Mouse (Mus musculus) MEL (cell line): ENCODE data around the gene Abhd17a.

ENCODE experiments used
- CTCF ChIP-seq, 3 experiments: IDR thresholded peaks in 2 of 3; conservative IDR thresholded peaks in 1 of 3; 2 replicates each; pipeline ENCODE4 v1.5.1; 2011 to 2012; ENCODE audit warnings: low read length in 3 of 3, low read depth in 2 of 3, mild to moderate bottlenecking in 2 of 3, improper control_type of control experiment in 1 of 3, inconsistent platforms in 1 of 3, mixed read lengths in 1 of 3, moderate library complexity in 1 of 3; ENCODE audit not compliant: control insufficient read depth in 1 of 3, insufficient read depth in 1 of 3, poor library complexity in 1 of 3, severe bottlenecking in 1 of 3
- ELF1 ChIP-seq: IDR thresholded peaks from 2 replicates; pipeline ENCODE4 v1.6.1; 2014; ENCODE audit warnings: low read depth, mild to moderate bottlenecking, inconsistent platforms, low read length, improper control_type of control experiment, moderate library complexity
- EP300 ChIP-seq, 2 experiments: IDR thresholded peaks; 2 replicates each; pipeline ENCODE4 v1.6.1; 2011; ENCODE audit warnings: improper control_type of control experiment in 2 of 2, low read length in 2 of 2, low read depth in 1 of 2, mild to moderate bottlenecking in 1 of 2
- HCFC1 ChIP-seq: IDR thresholded peaks from 2 replicates; pipeline ENCODE4 v1.6.1; 2012; ENCODE audit warnings: low read depth, mild to moderate bottlenecking, inconsistent platforms, low read length, improper control_type of control experiment, moderate library complexity
- KAT2A ChIP-seq: conservative IDR thresholded peaks from 2 replicates; pipeline ENCODE4 v1.6.1; 2012; ENCODE audit warnings: low read depth, low read length, improper control_type of control experiment, inconsistent platforms
- MYB ChIP-seq: IDR thresholded peaks from 2 replicates; pipeline ENCODE4 v1.6.1; 2011; ENCODE audit warnings: mild to moderate bottlenecking, low read depth, low read length, improper control_type of control experiment
- POLR2A ChIP-seq, 2 experiments: IDR thresholded peaks; 2 replicates each; pipeline ENCODE4 v1.6.1; 2011 to 2012; ENCODE audit warnings: low read length in 2 of 2, mild to moderate bottlenecking in 2 of 2, control low read depth in 1 of 2, improper control_type of control experiment in 1 of 2, low read depth in 1 of 2, moderate library complexity in 1 of 2; ENCODE audit not compliant: control insufficient read depth in 1 of 2, insufficient read depth in 1 of 2, poor library complexity in 1 of 2
- RCOR1 ChIP-seq: IDR thresholded peaks from 2 replicates; pipeline ENCODE4 v1.6.1; 2012; ENCODE audit warnings: low read depth, mild to moderate bottlenecking, inconsistent platforms, low read length, improper control_type of control experiment
- SIN3A ChIP-seq: IDR thresholded peaks from 2 replicates; pipeline ENCODE4 v1.6.1; 2012; ENCODE audit warnings: low read length, improper control_type of control experiment, inconsistent platforms
- TCF12 ChIP-seq: IDR thresholded peaks from 2 replicates; pipeline ENCODE4 v1.6.1; 2014; ENCODE audit warnings: low read depth, mild to moderate bottlenecking, inconsistent platforms, low read length, improper control_type of control experiment, moderate library complexity
- USF1 ChIP-seq: IDR thresholded peaks from 2 replicates; pipeline ENCODE4 v1.6.1; 2014; ENCODE audit warnings: low read depth, mild to moderate bottlenecking, inconsistent platforms, low read length, improper control_type of control experiment, moderate library complexity
- USF2 ChIP-seq, 2 experiments: IDR thresholded peaks; 2 replicates each; pipeline ENCODE4 v1.6.1; 2011 to 2012; ENCODE audit warnings: improper control_type of control experiment in 2 of 2, low read length in 2 of 2, borderline replicate concordance in 1 of 2, inconsistent platforms in 1 of 2, low read depth in 1 of 2, mild to moderate bottlenecking in 1 of 2; ENCODE audit not compliant: insufficient read depth in 1 of 2

GRCm38 (mm10) chr10:80622661-80623456 is 32.7 kb upstream of the Abhd17a start, which contains the start of gene Csnk1g2:
- TF ChIP-seq USF2 (IDR thresholded peaks at IDR 0.05; ENCODE audit: borderline replicate concordance in 1 of 2, insufficient read depth in 1 of 2, low read depth in 1 of 2, low read length in 2 of 2) (no peak), POLR2A (IDR thresholded peaks at IDR 0.05; ENCODE audit: control insufficient read depth in 1 of 2, insufficient read depth in 1 of 2, low read depth in 1 of 2, low read length in 2 of 2, poor library complexity in 1 of 2) (peak in 1 of 2 experiments; percentile 93; a peak in 3 of 4 replicates), TCF12 (no peak), MYB (no peak), CTCF (IDR thresholded peaks at IDR 0.05 in 2 of 3, conservative IDR thresholded peaks at IDR 0.05 in 1 of 3; ENCODE audit: control insufficient read depth in 1 of 3, insufficient read depth in 1 of 3, low read depth in 2 of 3, low read length in 3 of 3, poor library complexity in 1 of 3, severe bottlenecking in 1 of 3) (no peak), ELF1 (no peak), HCFC1 (no peak), EP300 (IDR thresholded peaks at IDR 0.05; ENCODE audit: low read depth in 1 of 2, low read length in 2 of 2) (no peak), SIN3A (no peak), USF1 (peak; percentile 77), KAT2A (no peak), RCOR1 (no peak)
